ENCODE assay signal across 9 mouse cellular contexts in the genomic region with DNA sequence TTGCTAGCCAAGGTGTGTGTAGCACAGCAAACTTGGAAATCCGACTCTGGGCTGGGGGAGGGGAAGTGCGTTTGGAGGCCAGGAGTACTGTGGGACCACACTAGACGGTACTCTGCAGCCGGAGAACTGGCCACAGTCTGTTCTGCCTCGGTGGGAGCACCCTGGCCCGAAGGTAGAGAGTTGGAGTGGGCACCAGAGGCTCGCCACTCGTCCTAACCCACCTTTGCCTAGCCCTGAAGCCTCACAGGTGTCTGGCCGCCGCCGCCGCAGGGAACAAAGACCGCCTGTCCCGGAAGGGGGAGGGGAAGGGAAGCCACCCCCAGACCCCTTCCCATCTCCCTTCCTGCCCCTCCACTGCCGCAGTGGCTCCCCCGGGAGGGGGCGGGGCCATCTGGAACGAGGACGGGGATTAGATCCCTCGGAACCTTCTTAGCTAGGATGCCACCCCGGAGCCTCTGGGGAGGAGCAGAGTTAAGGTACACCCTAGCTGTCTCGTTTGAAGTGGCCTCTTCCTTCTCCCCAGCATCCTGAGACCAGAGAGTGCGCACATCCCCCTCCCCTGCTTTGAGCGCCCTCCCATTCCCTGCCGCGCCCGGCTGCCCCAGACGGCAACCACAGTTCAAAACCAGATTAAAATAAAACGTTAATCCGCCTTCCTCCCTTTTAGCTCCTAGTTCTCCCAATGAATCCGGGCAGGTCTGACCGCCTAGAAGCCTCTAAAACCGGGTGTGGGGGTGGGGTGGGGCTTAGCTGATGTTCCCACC.
DNase-seq lines count a peak whose midpoint lies in the region; ATAC-seq and TF ChIP-seq lines count a peak whose summit lies in the region.
"Had no signal": no experiment of that assay in that cellular context is flagged by ENCODE, and none has a peak within 500 bp of the region (broad histone marks: within the 10 kb centered on the region; RNA-seq: fewer than 3 reads in every experiment).

No protein-coding gene starts in this region.

- no peak overlapping the region for H3K27ac ChIP-seq in heart, embryonic 14.5 days (replicated peaks in 1 of 2; ENCODE audit: control insufficient read depth in 1 of 2, insufficient read depth in 1 of 2, low read depth in 2 of 2, low read length in 2 of 2)
- peak overlapping the region; percentile 94 for H3K27ac ChIP-seq in ES-E14 (ENCODE audit: insufficient read depth, low read depth, low read length, poor library complexity, severe bottlenecking)
- no peak overlapping the region for H3K27ac ChIP-seq in forebrain, embryonic 15.5 days (replicated peaks)
- H3K27ac ChIP-seq in liver, postnatal 0 days (ENCODE audit: low read depth), result no peak overlapping the region
- H3K27ac ChIP-seq: macrophage had no signal

- TF ChIP-seq EP300 in liver, postnatal 0 days (IDR thresholded peaks at IDR 0.05; ENCODE audit: low read depth), result no peak

- H3K36me3 ChIP-seq in heart, embryonic 14.5 days (ENCODE audit: control insufficient read depth, insufficient read depth, low read length), result no peaks in the 10 kb centered on the region
- peaks cover 13% of the 10 kb centered on the region for H3K36me3 ChIP-seq in ES-E14 (ENCODE audit: control insufficient read depth, insufficient read depth, low read length, poor library complexity, severe bottlenecking)
- no peaks in the 10 kb centered on the region for H3K36me3 ChIP-seq in forebrain, embryonic 15.5 days
- H3K36me3 ChIP-seq in liver, postnatal 0 days (replicated peaks; ENCODE audit: insufficient read depth, low read length), result no peaks in the 10 kb centered on the region

- ATAC-seq in heart, embryonic 14.5 days (ENCODE audit: insufficient number of reproducible peaks, insufficient read depth, low FRiP score, low read depth), result no peak
- ATAC-seq in forebrain, embryonic 15.5 days (replicated peaks), result no peak
- peak; percentile 12; the same call in 1 of the 2 replicates for ATAC-seq in liver, postnatal 0 days

- no peak for DNase-seq in heart, adult 8-10 months (ENCODE audit: low spot score)
- DNase-seq in ES-E14 (ENCODE audit: low read depth, low spot score), result no peak
- DNase-seq in liver, postnatal 0 days, result no peak
- DNase-seq in testis, postnatal 14 days (ENCODE audit: low spot score), result peak; percentile 50
- no peak for DNase-seq in frontal cortex, adult 2 months (ENCODE audit: extremely low spot score in 1 of 2, low spot score in 1 of 2)
- DNase-seq in right cerebral cortex, postnatal 4 days, result no peak

- H3K4me1 ChIP-seq in heart, embryonic 14.5 days (ENCODE audit: control insufficient read depth in 2 of 2, insufficient read depth in 2 of 2, low read length in 2 of 2), result peaks cover 15 to 35% of the 10 kb centered on the region in 2 experiments; a peak in 3 of 4 replicates
- peaks cover 16 to 25% of the 10 kb centered on the region in 2 experiments for H3K4me1 ChIP-seq in ES-E14 (ENCODE audit: control insufficient read depth in 2 of 2, insufficient read depth in 2 of 2, low read length in 2 of 2, poor library complexity in 1 of 2)
- H3K4me1 ChIP-seq in forebrain, embryonic 15.5 days, result peaks cover 41% of the 10 kb centered on the region
- H3K4me1 ChIP-seq in liver, postnatal 0 days (ENCODE audit: insufficient read depth), result peaks cover 36% of the 10 kb centered on the region

- H3K27me3 ChIP-seq in heart, embryonic 14.5 days (ENCODE audit: control insufficient read depth, insufficient read depth, low read length), result peaks cover 97% of the 10 kb centered on the region
- H3K27me3 ChIP-seq in forebrain, embryonic 15.5 days, result peaks cover 85% of the 10 kb centered on the region
- peaks cover 100% of the 10 kb centered on the region for H3K27me3 ChIP-seq in liver, postnatal 0 days (ENCODE audit: insufficient read depth, low read length)

- H3K9me3 ChIP-seq in heart, embryonic 14.5 days (ENCODE audit: control insufficient read depth, low read length), result 0 out of 2 replicates have a peak, but pooled peaks cover 2% of the 10 kb centered on the region
- H3K9me3 ChIP-seq in ES-E14 (ENCODE audit: control insufficient read depth, insufficient read depth, low read depth, low read length), result no peaks in the 10 kb centered on the region
- H3K9me3 ChIP-seq in forebrain, embryonic 15.5 days, result no peaks in the 10 kb centered on the region
- H3K9me3 ChIP-seq in liver, postnatal 0 days (ENCODE audit: low read length), result no peaks in the 10 kb centered on the region

- in situ Hi-C loops in ES-E14 (cut with MboI; ENCODE audit: low sequenced_read_pairs in 2 of 2, unreplicated experiment in 2 of 2), result no loop called here

- TF ChIP-seq CTCF in liver, postnatal 0 days (IDR thresholded peaks at IDR 0.05; ENCODE audit: low read depth), result no peak

- H3K4me3 ChIP-seq in heart, embryonic 14.5 days (ENCODE audit: control insufficient read depth in 1 of 2, insufficient read depth in 1 of 2, low read depth in 1 of 2, low read length in 2 of 2), result peak overlapping the region in 1 of 2 experiments; percentile 41; a peak in 3 of 4 replicates
- H3K4me3 ChIP-seq in ES-E14 (ENCODE audit: insufficient read depth in 1 of 2, low read depth in 1 of 2, low read length in 2 of 2, poor library complexity in 1 of 2, severe bottlenecking in 1 of 2), result peak overlapping the region; percentile 85 to 98
- H3K4me3 ChIP-seq in forebrain, embryonic 15.5 days, result peak overlapping the region; percentile 16; the same call in 1 of the 2 replicates
- H3K4me3 ChIP-seq in liver, postnatal 0 days (ENCODE audit: low read depth, low read length), result peak overlapping the region; percentile 50

- peak overlapping the region; percentile 66 for H3K4me2 ChIP-seq in heart, embryonic 14.5 days (ENCODE audit: low read length)
- peak overlapping the region; percentile 16; the same call in 1 of the 2 replicates for H3K4me2 ChIP-seq in forebrain, embryonic 15.5 days (replicated peaks)
- H3K4me2 ChIP-seq in liver, postnatal 0 days (ENCODE audit: low read depth, low read length), result peak overlapping the region; percentile 80

- WGBS in heart, embryonic 14.5 days, result 1% methylated on average over 31 of the region's 33 CpGs
- 1% methylated on average over 32 of the region's 33 CpGs for WGBS in forebrain, embryonic 15.5 days
- 2% methylated on average over 32 of the region's 33 CpGs for WGBS in liver, postnatal 0 days (ENCODE audit: insufficient replicate concordance)

- H3K9ac ChIP-seq in heart, embryonic 14.5 days (ENCODE audit: low read length), result no peak overlapping the region
- H3K9ac ChIP-seq in ES-E14 (ENCODE audit: insufficient read depth, low read depth, low read length, poor library complexity, severe bottlenecking), result peak overlapping the region; percentile 72
- no peak overlapping the region for H3K9ac ChIP-seq in forebrain, embryonic 15.5 days (replicated peaks)
- H3K9ac ChIP-seq in liver, postnatal 0 days (replicated peaks), result 0 out of 2 replicates have a peak overlapping the region, but pooled peaks have one; percentile 21

TF ChIP-seq in ES-E14, 5 proteins besides CTCF, POLR2A, EP300 and RAD21:
- TF ChIP-seq CHD2 (IDR thresholded peaks at IDR 0.05; ENCODE audit: low read depth, low read length) (no peak), MAFK (IDR thresholded peaks at IDR 0.05; ENCODE audit: insufficient read depth, low read depth, low read length) (no peak), ZNF384 (IDR thresholded peaks at IDR 0.05; ENCODE audit: low read depth, low read length) (no peak), HCFC1 (IDR thresholded peaks at IDR 0.05; ENCODE audit: borderline replicate concordance, insufficient read depth, low read length) (no peak), ZC3H11A (IDR thresholded peaks at IDR 0.05; ENCODE audit: borderline replicate concordance, low read depth, low read length) (no peak)

Comparison
In these comparisons a context has a peak if more than half of its experiments do, and no peak if none do; other contexts are left out.
1. H3K4me2 ChIP-seq: peak in every context shown above with its lines; median percentile 80 in liver, postnatal 0 days; 66 in heart, embryonic 14.5 days; 16 in forebrain, embryonic 15.5 days.
2. H3K9ac ChIP-seq: peak in ES-E14 (single experiment) and liver, postnatal 0 days (single experiment); none in heart, embryonic 14.5 days (single experiment) and forebrain, embryonic 15.5 days (single experiment).